Mouse (Mus musculus): ENCODE results near the gene Coq5. TPM values are rescaled to one million over a fixed set of nuclear protein-coding genes. Genes with fewer than 3 reads are reported as not detected.

Gene Coq5
- polyA plus RNA-seq, 1 experiment from 2014 or later = 57.6 TPM

- no peak overlapping the region for H3K9ac ChIP-seq (ENCODE audit: low read length)
- no peak overlapping the region for H3K27ac ChIP-seq (ENCODE audit: low read depth)
- H3K4me3 ChIP-seq (ENCODE audit: low read depth, low read length) = no peak overlapping the region
- no peaks in the 10 kb centered on the region for H3K9me3 ChIP-seq (ENCODE audit: control insufficient read depth, low read length)
- DNase-seq (ENCODE audit: low spot score) (no peak), ATAC-seq (replicated peaks; ENCODE audit: low FRiP score, low TSS enrichment, low read depth) (no peak)
- H3K4me1 ChIP-seq (replicated peaks; ENCODE audit: control insufficient read depth, insufficient read depth, low read length) = peaks cover 22% of the 10 kb centered on the region
- H3K36me3 ChIP-seq (ENCODE audit: control insufficient read depth, insufficient read depth, low read length) = no peaks in the 10 kb centered on the region
- H3K4me2 ChIP-seq (ENCODE audit: low read length) = no peak overlapping the region
- 51% methylated on average over 10 of the region's 10 CpGs for WGBS
- no peaks in the 10 kb centered on the region for H3K27me3 ChIP-seq (replicated peaks; ENCODE audit: control insufficient read depth, insufficient read depth, low read length)
These were observed 33.6 kb downstream of the Coq5 start for GRCm38 (mm10) chr5:115312816-115313667.

GRCm38 (mm10) chr5:115313668-115313943 lies 34.1 kb downstream of the Coq5 start:
- Histone ChIP-seq H3K9ac (ENCODE audit: low read length) (no peak overlapping the region), H3K36me3 (ENCODE audit: control insufficient read depth, insufficient read depth, low read length) (no peaks in the 10 kb centered on the region), H3K27ac (ENCODE audit: low read depth) (no peak overlapping the region), H3K4me1 (replicated peaks; ENCODE audit: control insufficient read depth, insufficient read depth, low read length) (peaks cover 27% of the 10 kb centered on the region), H3K9me3 (ENCODE audit: control insufficient read depth, low read length) (no peaks in the 10 kb centered on the region), H3K4me3 (ENCODE audit: low read depth, low read length) (no peak overlapping the region), H3K4me2 (ENCODE audit: low read length) (no peak overlapping the region), H3K27me3 (replicated peaks; ENCODE audit: control insufficient read depth, insufficient read depth, low read length) (no peaks in the 10 kb centered on the region)
- no peak for DNase-seq (ENCODE audit: low spot score)
- WGBS = 44% methylated on average over 5 of the region's 5 CpGs
- ATAC-seq (replicated peaks; ENCODE audit: low FRiP score, low TSS enrichment, low read depth) = no peak

- Histone ChIP-seq H3K36me3 (ENCODE audit: control insufficient read depth, insufficient read depth, low read length) (no peaks in the 10 kb centered on the region), H3K4me2 (ENCODE audit: low read length) (peak overlapping the region; percentile 3), H3K27me3 (replicated peaks; ENCODE audit: control insufficient read depth, insufficient read depth, low read length) (no peaks in the 10 kb centered on the region), H3K4me3 (ENCODE audit: low read depth, low read length) (no peak overlapping the region), H3K9ac (ENCODE audit: low read length) (peak overlapping the region; percentile 27; the same call in 1 of the 2 replicates), H3K9me3 (ENCODE audit: control insufficient read depth, low read length) (no peaks in the 10 kb centered on the region), H3K4me1 (replicated peaks; ENCODE audit: control insufficient read depth, insufficient read depth, low read length) (peaks cover 35% of the 10 kb centered on the region), H3K27ac (ENCODE audit: low read depth) (peak overlapping the region; percentile 92)
- ATAC-seq (replicated peaks; ENCODE audit: low FRiP score, low TSS enrichment, low read depth) = no peak
- 9% methylated on average over 14 of the region's 14 CpGs for WGBS
- peak; percentile 69 for DNase-seq (ENCODE audit: low spot score)
These were observed 37.6 kb downstream of the Coq5 start for GRCm38 (mm10) chr5:115316968-115317644.

GRCm38 (mm10) chr5:115317645-115318328 lies 38.3 kb downstream of the Coq5 start:
- no peaks in the 10 kb centered on the region for H3K9me3 ChIP-seq (ENCODE audit: control insufficient read depth, low read length)
- no peaks in the 10 kb centered on the region for H3K27me3 ChIP-seq (replicated peaks; ENCODE audit: control insufficient read depth, insufficient read depth, low read length)
- H3K4me1 ChIP-seq (replicated peaks; ENCODE audit: control insufficient read depth, insufficient read depth, low read length) = peaks cover 33% of the 10 kb centered on the region
- peak overlapping the region; percentile 92 for H3K27ac ChIP-seq (ENCODE audit: low read depth)
- H3K4me3 ChIP-seq (ENCODE audit: low read depth, low read length) = no peak overlapping the region
- 0 out of 2 replicates have a peak overlapping the region, but pooled peaks have one; percentile 2 for H3K9ac ChIP-seq (ENCODE audit: low read length)
- ATAC-seq (replicated peaks; ENCODE audit: low FRiP score, low TSS enrichment, low read depth) (peak; percentile 59), DNase-seq (ENCODE audit: low spot score) (peak; percentile 69)
- WGBS = 6% methylated on average over 10 of the region's 10 CpGs
- H3K4me2 ChIP-seq (ENCODE audit: low read length) = peak overlapping the region; percentile 3
- H3K36me3 ChIP-seq (ENCODE audit: control insufficient read depth, insufficient read depth, low read length) = no peaks in the 10 kb centered on the region

- no peaks in the 10 kb centered on the region for H3K9me3 ChIP-seq (ENCODE audit: control insufficient read depth, low read length)
- H3K4me1 ChIP-seq (replicated peaks; ENCODE audit: control insufficient read depth, insufficient read depth, low read length) = peaks cover 31% of the 10 kb centered on the region
- WGBS = under 1% methylated on average over 22 of the region's 22 CpGs
- peak overlapping the region; percentile 46 for H3K9ac ChIP-seq (ENCODE audit: low read length)
- DNase-seq (ENCODE audit: low spot score) (peak; percentile 90), ATAC-seq (replicated peaks; ENCODE audit: low FRiP score, low TSS enrichment, low read depth) (peak; percentile 77)
- H3K36me3 ChIP-seq (ENCODE audit: control insufficient read depth, insufficient read depth, low read length) = no peaks in the 10 kb centered on the region
- peak overlapping the region; percentile 63 for H3K4me2 ChIP-seq (ENCODE audit: low read length)
- H3K27ac ChIP-seq (ENCODE audit: low read depth) = peak overlapping the region; percentile 92
- peak overlapping the region; percentile 32 for H3K4me3 ChIP-seq (ENCODE audit: low read depth, low read length)
- H3K27me3 ChIP-seq (replicated peaks; ENCODE audit: control insufficient read depth, insufficient read depth, low read length) = no peaks in the 10 kb centered on the region
These were observed 39.8 kb downstream of the Coq5 start for GRCm38 (mm10) chr5:115319004-115319940.

- 18% methylated on average over 11 of the region's 11 CpGs for WGBS
- Histone ChIP-seq H3K9ac (ENCODE audit: low read length) (peak overlapping the region; percentile 94), H3K9me3 (ENCODE audit: control insufficient read depth, low read length) (no peaks in the 10 kb centered on the region), H3K27ac (ENCODE audit: low read depth) (peak overlapping the region; percentile 89), H3K4me3 (ENCODE audit: low read depth, low read length) (peak overlapping the region; percentile 94), H3K4me1 (replicated peaks; ENCODE audit: control insufficient read depth, insufficient read depth, low read length) (peaks cover 27% of the 10 kb centered on the region), H3K36me3 (ENCODE audit: control insufficient read depth, insufficient read depth, low read length) (peaks cover 20% of the 10 kb centered on the region), H3K27me3 (replicated peaks; ENCODE audit: control insufficient read depth, insufficient read depth, low read length) (no peaks in the 10 kb centered on the region), H3K4me2 (ENCODE audit: low read length) (peak overlapping the region; percentile 86)
- DNase-seq (ENCODE audit: low spot score) (no peak), ATAC-seq (replicated peaks; ENCODE audit: low FRiP score, low TSS enrichment, low read depth) (peak; percentile 33)
These were observed 46.9 kb downstream of the Coq5 start for GRCm38 (mm10) chr5:115326256-115326831.

- no peaks in the 10 kb centered on the region for H3K27me3 ChIP-seq (replicated peaks; ENCODE audit: control insufficient read depth, insufficient read depth, low read length)
- peaks cover 27% of the 10 kb centered on the region for H3K4me1 ChIP-seq (replicated peaks; ENCODE audit: control insufficient read depth, insufficient read depth, low read length)
- ATAC-seq (replicated peaks; ENCODE audit: low FRiP score, low TSS enrichment, low read depth) = peak; percentile 88
- DNase-seq (ENCODE audit: low spot score) = peak; percentile 96
- H3K9me3 ChIP-seq (ENCODE audit: control insufficient read depth, low read length) = no peaks in the 10 kb centered on the region
- peak within 1 kb of the TSS; percentile 94 for H3K4me3 ChIP-seq (ENCODE audit: low read depth, low read length)
- WGBS = under 1% methylated on average over 78 of the region's 97 CpGs
- peak within 1 kb of the TSS; percentile 89 for H3K27ac ChIP-seq (ENCODE audit: low read depth)
- H3K9ac ChIP-seq (ENCODE audit: low read length) = peak within 1 kb of the TSS; percentile 94
- H3K4me2 ChIP-seq (ENCODE audit: low read length) = peak within 1 kb of the TSS; percentile 86
- H3K36me3 ChIP-seq (ENCODE audit: control insufficient read depth, insufficient read depth, low read length) = peaks cover 27% of the 10 kb centered on the region
These were observed 47.6 kb downstream of the Coq5 start, which contains the start of gene Srsf9 for GRCm38 (mm10) chr5:115326875-115327609. Gene Srsf9 (plus strand): TSS chr5:115327177.

Measured in intestine, embryonic 14.5 days (tissue).